ENCODE assay signal across 18 mouse cellular contexts in genomic region chr15:5266095-5266494, GRCm38 (mm10). TPM values are rescaled to one million over a fixed set of nuclear protein-coding genes. Genes with fewer than 3 reads are reported as not detected.
A peak's percentile ranks its signal among the peaks of the same experiment; 100 is the strongest.
DNase-seq lines count a peak whose midpoint lies in the region; ATAC-seq lines count a peak whose summit lies in the region.
"Had no signal": no experiment of that assay in that cellular context is flagged by ENCODE, and none has a peak within 500 bp of the region (broad histone marks: within the 10 kb centered on the region; RNA-seq: fewer than 3 reads in every experiment).

No protein-coding gene starts in this region.

- ATAC-seq in embryonic facial prominence, embryonic 14.5 days (ENCODE audit: low read depth) = no peak
- ATAC-seq: forebrain, embryonic 13.5 days; intestine, embryonic 15.5 days had no signal

- H3K9me3 ChIP-seq in embryonic facial prominence, embryonic 14.5 days (ENCODE audit: control insufficient read depth, low read length) = no peaks in the 10 kb centered on the region
- no peaks in the 10 kb centered on the region for H3K9me3 ChIP-seq in embryonic facial prominence, embryonic 10.5 days
- H3K9me3 ChIP-seq: embryonic facial prominence, embryonic 12.5 days; forebrain, embryonic 13.5 days; heart, embryonic 12.5 days; hindbrain, embryonic 10.5 days; intestine, embryonic 15.5 days had no signal

- no peak overlapping the region for H3K9ac ChIP-seq in embryonic facial prominence, embryonic 14.5 days (ENCODE audit: low read depth, low read length)
- H3K9ac ChIP-seq: embryonic facial prominence, embryonic 12.5 days; forebrain, embryonic 13.5 days; heart, embryonic 12.5 days; hindbrain, embryonic 14.5 days; intestine, embryonic 15.5 days had no signal

- no peak overlapping the region for H3K4me3 ChIP-seq in embryonic facial prominence, embryonic 14.5 days (ENCODE audit: low read depth, low read length)
- H3K4me3 ChIP-seq in embryonic facial prominence, embryonic 10.5 days = no peak overlapping the region
- H3K4me3 ChIP-seq: embryonic facial prominence, embryonic 12.5 days; forebrain, embryonic 13.5 days; heart, adult 2 months; heart, embryonic 12.5 days; hindbrain, embryonic 10.5 days; intestine, embryonic 15.5 days had no signal

- no peak overlapping the region for H3K4me2 ChIP-seq in embryonic facial prominence, embryonic 14.5 days (ENCODE audit: low read depth, low read length)
- H3K4me2 ChIP-seq: embryonic facial prominence, embryonic 12.5 days; forebrain, embryonic 13.5 days; heart, embryonic 12.5 days; hindbrain, embryonic 14.5 days; intestine, embryonic 15.5 days had no signal

- H3K27ac ChIP-seq in embryonic facial prominence, embryonic 14.5 days (replicated peaks; ENCODE audit: low read depth, low read length) = no peak overlapping the region
- no peak overlapping the region for H3K27ac ChIP-seq in embryonic facial prominence, embryonic 10.5 days (replicated peaks)
- H3K27ac ChIP-seq: embryonic facial prominence, embryonic 12.5 days; forebrain, embryonic 13.5 days; heart, adult 2 months; hindbrain, embryonic 10.5 days; hindbrain, embryonic 14.5 days; intestine, embryonic 15.5 days had no signal

- no peaks in the 10 kb centered on the region for H3K27me3 ChIP-seq in embryonic facial prominence, embryonic 14.5 days (replicated peaks; ENCODE audit: control insufficient read depth, insufficient read depth, low read length)
- no peaks in the 10 kb centered on the region for H3K27me3 ChIP-seq in embryonic facial prominence, embryonic 10.5 days (replicated peaks; ENCODE audit: low read depth, poor library complexity, severe bottlenecking)
- H3K27me3 ChIP-seq: embryonic facial prominence, embryonic 12.5 days; forebrain, embryonic 13.5 days; heart, embryonic 12.5 days; intestine, embryonic 15.5 days had no signal

- DNase-seq in embryonic facial prominence, embryonic 14.5 days (ENCODE audit: low spot score) = peak; percentile 21
- no peak for DNase-seq in embryonic facial prominence, embryonic 10.5 days (ENCODE audit: low spot score)
- DNase-seq in gastrocnemius, postnatal 10 days = peak; percentile 12
- DNase-seq in gastrocnemius, adult 18-20 months (ENCODE audit: low spot score) = no peak
- peak; percentile 20 for DNase-seq in retina, postnatal 1 day
- DNase-seq in retina, embryonic 14.5 days (ENCODE audit: low spot score) = no peak
- no peak for DNase-seq in embryo, embryonic 9.5 days (ENCODE audit: extremely low spot score)
- no peak for DNase-seq in cerebellum, adult 9-11 months
- DNase-seq: adrenal gland, postnatal 10 days; cerebellum, adult 18-20 months; heart, adult 2 months; kidney, adult 18-20 months had no signal

- H3K36me3 ChIP-seq in embryonic facial prominence, embryonic 14.5 days (ENCODE audit: control insufficient read depth, insufficient read depth, low read length) = no peaks in the 10 kb centered on the region
- no peaks in the 10 kb centered on the region for H3K36me3 ChIP-seq in embryonic facial prominence, embryonic 10.5 days (replicated peaks)
- H3K36me3 ChIP-seq: embryonic facial prominence, embryonic 12.5 days; heart, embryonic 12.5 days; hindbrain, embryonic 10.5 days; intestine, embryonic 15.5 days had no signal

- 78% methylated on average over 3 of the region's 3 CpGs for WGBS in embryonic facial prominence, embryonic 14.5 days
- WGBS in embryonic facial prominence, embryonic 10.5 days = 85% methylated on average over 3 of the region's 3 CpGs

- H3K4me1 ChIP-seq in embryonic facial prominence, embryonic 14.5 days (ENCODE audit: control insufficient read depth, insufficient read depth, low read length) = no peaks in the 10 kb centered on the region
- H3K4me1 ChIP-seq in embryonic facial prominence, embryonic 10.5 days = no peaks in the 10 kb centered on the region
- H3K4me1 ChIP-seq: embryonic facial prominence, embryonic 12.5 days; forebrain, embryonic 13.5 days; heart, embryonic 12.5 days; hindbrain, embryonic 10.5 days; intestine, embryonic 15.5 days had no signal

RNA-seq across cellular contexts. Expression of gene Ptger4, which starts 22.1 kb away (rescaled TPM):
- 3.4 and 5.1 TPM in 2 replicates for polyA plus RNA-seq in embryonic facial prominence, embryonic 14.5 days (2014; fragmentation: Nextera tagmentation; extraction: Ambion mirVana)
- 1.00 and 1.0 TPM in 2 replicates for polyA plus RNA-seq in embryonic facial prominence, embryonic 10.5 days (2016; fragmentation: Nextera tagmentation; extraction: Ambion mirVana)
- total RNA-seq in gastrocnemius, postnatal 10 days (2021) = 1 to 10 TPM in 1 of 2 experiments, under 1 TPM in 1; 0.94 to 1.5 TPM
- total RNA-seq in gastrocnemius, adult 18-20 months (2021) = under 1 TPM; 0.46 to 0.66 TPM

Comparison
In these comparisons a context has a peak if more than half of its experiments do, and no peak if none do; other contexts are left out.
1. DNase-seq: peak in embryonic facial prominence, embryonic 14.5 days (single experiment), gastrocnemius, postnatal 10 days (single experiment) and retina, postnatal 1 day (single experiment); none in embryonic facial prominence, embryonic 10.5 days (single experiment), gastrocnemius, adult 18-20 months (single experiment), retina, embryonic 14.5 days (single experiment), embryo, embryonic 9.5 days (single experiment) and cerebellum, adult 9-11 months (single experiment).